9 mouse cellular contexts compared by ENCODE assay signal in the genomic region with DNA sequence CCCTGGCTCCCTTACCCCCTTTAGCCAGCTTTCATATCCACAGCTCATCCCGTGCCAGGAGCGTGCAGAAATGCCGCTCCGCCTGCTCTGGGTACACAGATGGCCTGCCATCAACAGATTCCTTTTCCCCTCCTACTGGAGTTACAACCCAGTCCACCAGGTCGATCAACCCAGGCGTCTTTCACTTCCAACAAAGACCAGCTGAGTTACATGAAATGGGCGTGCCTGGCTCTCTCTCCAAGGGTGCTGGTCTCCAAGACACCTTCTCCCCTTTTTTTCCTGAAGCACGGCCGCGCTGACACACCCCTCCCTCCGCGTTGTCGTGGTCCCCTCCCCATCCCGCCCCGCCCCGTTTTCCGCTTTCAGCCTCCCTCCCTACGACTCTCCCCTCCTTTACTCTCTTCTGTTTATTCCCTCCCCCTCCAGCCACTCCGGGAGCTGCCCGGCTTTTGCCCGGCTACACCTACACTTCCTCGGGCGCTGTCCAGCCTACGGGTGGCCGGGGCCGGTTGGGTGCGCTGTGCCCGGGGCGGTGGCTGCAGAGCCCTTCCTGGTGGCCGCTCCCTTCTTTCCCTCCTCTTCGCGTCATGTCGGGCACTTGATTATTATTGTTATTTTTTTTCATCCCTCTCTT. TPM values are rescaled to one million over a fixed set of nuclear protein-coding genes. Genes with fewer than 3 reads are reported as not detected.
DNase-seq lines count a peak whose midpoint lies in the region; ATAC-seq and TF ChIP-seq lines count a peak whose summit lies in the region.
"Had no signal": no experiment of that assay in that cellular context is flagged by ENCODE, and none has a peak within 500 bp of the region (broad histone marks: within the 10 kb centered on the region; RNA-seq: fewer than 3 reads in every experiment).

No protein-coding gene starts in this region.

- H3K4me1 ChIP-seq in hindbrain, embryonic 14.5 days (replicated peaks; ENCODE audit: control insufficient read depth, insufficient read depth, low read length), result peaks cover 32% of the 10 kb centered on the region

- peak overlapping the region; percentile 76 for H3K4me3 ChIP-seq in hindbrain, embryonic 14.5 days (replicated peaks; ENCODE audit: low read length)
- H3K4me3 ChIP-seq in myocyte, result no peak overlapping the region
- H3K4me3 ChIP-seq: erythroblast, embryonic 14.5 days had no signal

- peak; percentile 24; the same call in 1 of the 2 replicates for ATAC-seq in frontal cortex, adult (ENCODE audit: low TSS enrichment)
- 0 out of 2 replicates have a peak, but pooled peaks have one; percentile 35 for ATAC-seq in erythroid progenitor cell, adult 5-6 weeks (replicated peaks; ENCODE audit: low FRiP score, poor library complexity, severe bottlenecking)
- ATAC-seq in hindbrain, embryonic 14.5 days (ENCODE audit: low FRiP score), result peak; percentile 84

- WGBS in hindbrain, embryonic 14.5 days, result under 1% methylated on average over 33 of the region's 33 CpGs

- H3K9ac ChIP-seq in hindbrain, embryonic 14.5 days, result peak overlapping the region; percentile 89

- H3K4me2 ChIP-seq in hindbrain, embryonic 14.5 days (replicated peaks), result peak overlapping the region; percentile 75
- H3K4me2 ChIP-seq in myocyte (ENCODE audit: low read depth), result no peak overlapping the region

- peak overlapping the region; percentile 98 for H3K27ac ChIP-seq in hindbrain, embryonic 14.5 days

- H3ac ChIP-seq in myocyte (ENCODE audit: control insufficient read depth, insufficient read length), result no peak overlapping the region

- H3K79me2 ChIP-seq in myocyte (ENCODE audit: control insufficient read depth, insufficient read depth), result no peaks in the 10 kb centered on the region

- no peaks in the 10 kb centered on the region for H3K36me3 ChIP-seq in hindbrain, embryonic 14.5 days (replicated peaks; ENCODE audit: control insufficient read depth, insufficient read depth)
- H3K36me3 ChIP-seq in myocyte (ENCODE audit: control insufficient read depth, insufficient read depth), result no peaks in the 10 kb centered on the region

- no peaks in the 10 kb centered on the region for H3K9me3 ChIP-seq in hindbrain, embryonic 14.5 days (ENCODE audit: control insufficient read depth, low read length)

- H3K27me3 ChIP-seq in hindbrain, embryonic 14.5 days (ENCODE audit: control insufficient read depth, insufficient read depth, low read length), result no peaks in the 10 kb centered on the region
- no peaks in the 10 kb centered on the region for H3K27me3 ChIP-seq in myocyte (ENCODE audit: control insufficient read depth, insufficient read depth, insufficient read length)

- no peak for TF ChIP-seq POLR2A in myocyte (IDR thresholded peaks at IDR 0.05; ENCODE audit: insufficient read length, low read depth)

- DNase-seq in frontal cortex, postnatal 36 days (ENCODE audit: low spot score in 2 of 2), result no peak
- DNase-seq in adrenal gland, postnatal 36 days, result peak; percentile 63 to 69
- peak; percentile 60 for DNase-seq in hindbrain, embryonic 14.5 days (ENCODE audit: low spot score)
- DNase-seq in liver, result peak; percentile 12
- no peak for DNase-seq in thymus, postnatal 10 days (ENCODE audit: low spot score in 2 of 2)

TF ChIP-seq in myocyte, 11 proteins besides CTCF, POLR2A, EP300 and RAD21:
- TF ChIP-seq REST (IDR thresholded peaks at IDR 0.05; ENCODE audit: insufficient read depth, insufficient read length) (peak; percentile 24), USF1 (IDR thresholded peaks at IDR 0.05; ENCODE audit: low read depth) (no peak)

RNA-seq across cellular contexts. Expression of gene Dnajc6, which starts 53.6 kb away (rescaled TPM):
- 1 to 10 TPM; 3.3 to 5.2 TPM for total RNA-seq in adrenal gland, postnatal 36 days (2021)
- 2.9 and 3.4 TPM in 2 replicates for total RNA-seq in erythroid progenitor cell, adult 5-6 weeks (2015; ENCODE audit: low replicate concordance)
- total RNA-seq in erythroid progenitor cell, adult 5-6 weeks (2017; ENCODE audit: low replicate concordance), result 1.3 and 11.2 TPM in 2 replicates
- polyA plus RNA-seq in hindbrain, embryonic 14.5 days (2014; fragmentation: Nextera tagmentation; extraction: Ambion mirVana), result 66.1 and 76.6 TPM in 2 replicates
- polyA plus RNA-seq in myocyte (2012; fragmentation: generic; extraction: Trizol), result 0.07 TPM
- polyA plus RNA-seq: erythroblast, embryonic 14.5 days had no signal

Comparison
In these comparisons a context has a peak if more than half of its experiments do, and no peak if none do; other contexts are left out.
1. ATAC-seq: peak in every context shown above with its lines; median percentile 84 in hindbrain, embryonic 14.5 days; 35 in erythroid progenitor cell, adult 5-6 weeks; 24 in frontal cortex, adult.
2. DNase-seq: peak in adrenal gland, postnatal 36 days (2 of 2), hindbrain, embryonic 14.5 days (single experiment) and liver (single experiment); none in frontal cortex, postnatal 36 days (0 of 2) and thymus, postnatal 10 days (0 of 2).